Mouse (Mus musculus) CH12.LX (cell line): Measurements from ENCODE around the gene Pcdh17. TPM values are rescaled to one million over a fixed set of nuclear protein-coding genes. Genes with fewer than 3 reads are reported as not detected.

Source experiments
- DNase-seq: peaks from one replicate; pipeline ENCODE4 v3.0.0-alpha.2; 2013; ENCODE audit errors: extremely low read depth
- H3K27ac ChIP-seq: 2 replicates; pipeline ENCODE4 v1.5.1; 2012; ENCODE audit warnings: low read depth, mild to moderate bottlenecking, control low read depth, moderate library complexity; ENCODE audit not compliant: insufficient read depth
- H3K27me3 ChIP-seq: replicated peaks from 2 replicates; pipeline ENCODE3; 2012; ENCODE audit warnings: inconsistent platforms
- H3K36me3 ChIP-seq, 2 experiments: replicated peaks in 1 of 2; 2 replicates each; pipeline versions ENCODE3 to v1.6.1; 2012; ENCODE audit warnings: inconsistent platforms in 1 of 2, low read length in 1 of 2, mild to moderate bottlenecking in 1 of 2, mixed read lengths in 1 of 2, moderate library complexity in 1 of 2; ENCODE audit not compliant: control insufficient read depth in 1 of 2, insufficient read depth in 1 of 2
- H3K4me1 ChIP-seq, 2 experiments: 2 replicates each; pipeline ENCODE4 v1.6.1; 2012; ENCODE audit warnings: inconsistent platforms in 1 of 2, moderate library complexity in 1 of 2; ENCODE audit not compliant: insufficient read depth in 2 of 2, control insufficient read depth in 1 of 2
- H3K4me2 ChIP-seq: 2 replicates; pipeline ENCODE4 v1.6.1; 2012; ENCODE audit warnings: low read depth, mild to moderate bottlenecking, control low read depth; ENCODE audit not compliant: poor library complexity, insufficient read depth, severe bottlenecking
- H3K4me3 ChIP-seq, 3 experiments: fragments of 150-350 bp in 1 of 3; sonication (generic) in 1 of 3; replicated peaks in 1 of 3; 2 replicates each; pipeline versions ENCODE3 to v1.5.1; 2011 to 2012; ENCODE audit warnings: low read depth in 2 of 3, low read length in 2 of 3, mild to moderate bottlenecking in 2 of 3, moderate library complexity in 2 of 3, control low read depth in 1 of 3, improper control_type of control experiment in 1 of 3, inconsistent platforms in 1 of 3, mixed read lengths in 1 of 3; ENCODE audit not compliant: poor library complexity in 1 of 3
- H3K79me2 ChIP-seq: replicated peaks from 2 replicates; pipeline ENCODE4 v1.6.1; 2012; ENCODE audit warnings: mild to moderate bottlenecking, moderate library complexity; ENCODE audit not compliant: control insufficient read depth, poor library complexity, insufficient read depth, severe bottlenecking; ENCODE audit errors: extremely low read depth
- H3K9ac ChIP-seq: 2 replicates; pipeline ENCODE4 v1.6.1; 2012; ENCODE audit warnings: low read depth, mild to moderate bottlenecking, control low read depth, moderate library complexity; ENCODE audit not compliant: insufficient read depth
- H3K9me3 ChIP-seq: replicated peaks from 2 replicates; pipeline ENCODE3; 2012; ENCODE audit warnings: low read length, inconsistent platforms, mixed read lengths
- CHD2 ChIP-seq: IDR thresholded peaks from 2 replicates; pipeline ENCODE4 v1.6.1; 2011; ENCODE audit warnings: low read length, improper control_type of control experiment
- CTCF ChIP-seq, 2 experiments: IDR thresholded peaks in 1 of 2; conservative IDR thresholded peaks in 1 of 2; 2 replicates each; pipeline ENCODE4 v1.5.1; 2011 to 2012; ENCODE audit warnings: low read depth in 2 of 2, low read length in 2 of 2, improper control_type of control experiment in 1 of 2, inconsistent platforms in 1 of 2, mild to moderate bottlenecking in 1 of 2, moderate library complexity in 1 of 2
- E2F4 ChIP-seq: IDR thresholded peaks from 2 replicates; pipeline ENCODE4 v1.6.1; 2011; ENCODE audit warnings: low read depth, low read length, improper control_type of control experiment; ENCODE audit not compliant: insufficient replicate concordance
- HCFC1 ChIP-seq: IDR thresholded peaks from 2 replicates; pipeline ENCODE4 v1.6.1; 2012; ENCODE audit warnings: low read depth, mild to moderate bottlenecking, inconsistent platforms, low read length, improper control_type of control experiment
- IRF4 ChIP-seq: IDR thresholded peaks from 2 replicates; pipeline ENCODE4 v1.6.1; 2014; ENCODE audit warnings: low read depth, mild to moderate bottlenecking, inconsistent platforms, low read length, improper control_type of control experiment
- JUND ChIP-seq: conservative IDR thresholded peaks from 2 replicates; pipeline ENCODE4 v1.6.1; 2011; ENCODE audit warnings: low read depth, low read length, improper control_type of control experiment
- MAFK ChIP-seq: IDR thresholded peaks from 2 replicates; pipeline ENCODE4 v1.6.1; 2011; ENCODE audit warnings: low read length, improper control_type of control experiment; ENCODE audit not compliant: insufficient replicate concordance
- MAX ChIP-seq: IDR thresholded peaks from 2 replicates; pipeline ENCODE4 v1.6.1; 2011; ENCODE audit warnings: low read length, improper control_type of control experiment
- MAZ ChIP-seq: IDR thresholded peaks from 2 replicates; pipeline ENCODE4 v1.6.1; 2012; ENCODE audit warnings: low read depth, mild to moderate bottlenecking, inconsistent platforms, low read length, improper control_type of control experiment, moderate library complexity
- NELFE ChIP-seq: IDR thresholded peaks from 2 replicates; pipeline ENCODE4 v1.6.1; 2011; ENCODE audit warnings: low read depth, low read length, improper control_type of control experiment
- NRF1 ChIP-seq: IDR thresholded peaks from 2 replicates; pipeline ENCODE4 v1.6.1; 2014; ENCODE audit warnings: low read depth, mild to moderate bottlenecking, inconsistent platforms, low read length, improper control_type of control experiment, moderate library complexity
- POLR2A ChIP-seq: IDR thresholded peaks from 2 replicates; pipeline ENCODE4 v1.6.1; 2011; ENCODE audit warnings: low read depth, mild to moderate bottlenecking, improper control_type of control experiment, low read length
- RAD21 ChIP-seq: IDR thresholded peaks from 2 replicates; pipeline ENCODE4 v1.6.1; 2011; ENCODE audit warnings: low read depth, mild to moderate bottlenecking, low read length, improper control_type of control experiment, moderate library complexity
- SMC3 ChIP-seq: IDR thresholded peaks from 2 replicates; pipeline ENCODE4 v1.6.1; 2011; ENCODE audit warnings: low read depth, low read length, improper control_type of control experiment
- TBP ChIP-seq: conservative IDR thresholded peaks from 2 replicates; pipeline ENCODE4 v1.6.1; 2011; ENCODE audit warnings: low read depth, low read length, improper control_type of control experiment
- TCF12 ChIP-seq: IDR thresholded peaks from 2 replicates; pipeline ENCODE4 v1.6.1; 2014; ENCODE audit warnings: low read depth, mild to moderate bottlenecking, inconsistent platforms, low read length, improper control_type of control experiment
- UBTF ChIP-seq: IDR thresholded peaks from 2 replicates; pipeline ENCODE4 v1.6.1; 2012; ENCODE audit warnings: low read depth, mild to moderate bottlenecking, inconsistent platforms, low read length, improper control_type of control experiment, moderate library complexity
- USF1 ChIP-seq: IDR thresholded peaks from 2 replicates; pipeline ENCODE4 v1.6.1; 2014; ENCODE audit warnings: low read depth, mild to moderate bottlenecking, inconsistent platforms, low read length, improper control_type of control experiment
- ZNF384 ChIP-seq: IDR thresholded peaks from 2 replicates; pipeline ENCODE4 v1.6.1; 2012; ENCODE audit warnings: low read depth, low read length, improper control_type of control experiment, inconsistent platforms
- dilution Hi-C: fragments of 300-500 bp; cut with MboI; formaldehyde crosslinking; loops from 2 replicates; pipeline ENCODE4 v1.14.3; 2020; ENCODE audit warnings: low sequenced_read_pairs; ENCODE audit not compliant: extremely low pct_unique_long_range_greater_than_20kb, extremely low pct_ligation_motif_present
- in situ Hi-C: fragments of 300-500 bp; cut with MboI; formaldehyde crosslinking; loops from 3 replicates; pipeline ENCODE4 v1.14.3; 2019; ENCODE audit warnings: low sequenced_read_pairs, low pct_ligation_motif_present, low pct_unique_long_range_greater_than_20kb, mixed read lengths
- polyA plus RNA-seq: library from polyadenylated mRNA; unstranded; fragments of >175 nt; gene quantifications from 2 replicates; pipeline ENCODE4 v1.2.1, GENCODE M21; 2012; ENCODE audit warnings: low read depth; ENCODE audit not compliant: insufficient read length
- total RNA-seq, 2 experiments: library from RNA; depleted of rRNA; stranded (reverse); fragments of 300-350 nt in 1 of 2; fragments of >200 nt in 1 of 2; gene quantifications; 2 replicates each; pipeline ENCODE4 v1.2.3; 2012 to 2014

Gene Pcdh17
- total and polyA plus RNA-seq, 3 experiments: 0.19 to 0.85 (median 0.41) TPM

DNA sequence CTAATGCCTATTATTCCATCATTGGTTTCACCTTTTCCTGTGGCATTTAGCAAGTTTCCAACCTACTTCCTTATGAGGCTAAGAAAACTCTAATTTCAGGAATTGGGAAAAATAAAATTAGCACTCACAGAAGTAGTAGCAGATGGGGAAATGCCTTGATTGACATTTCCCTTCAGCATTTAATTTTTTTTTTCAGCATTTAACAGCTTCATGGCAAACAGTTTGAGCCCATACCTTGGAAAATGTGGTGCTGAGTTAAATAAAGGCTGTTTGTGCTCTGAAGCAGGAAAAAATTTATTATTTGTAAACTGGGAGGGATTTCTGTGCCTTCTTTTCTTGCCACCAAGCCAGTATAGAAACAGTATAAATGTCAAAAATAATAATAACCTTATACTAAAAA lies 91.9 kb downstream of the Pcdh17 start:
- no peak overlapping the region for H3K27ac ChIP-seq
- no peaks in the 10 kb centered on the region for H3K4me1 ChIP-seq
- H3K27me3 ChIP-seq: no peaks in the 10 kb centered on the region
- no peak overlapping the region for H3K9ac ChIP-seq
- no peak for DNase-seq
- no peaks in the 10 kb centered on the region for H3K79me2 ChIP-seq
- H3K36me3 ChIP-seq: no peaks in the 10 kb centered on the region
- H3K4me3 ChIP-seq: no peak overlapping the region
- no peak overlapping the region for H3K4me2 ChIP-seq
- H3K9me3 ChIP-seq: peaks cover 5% of the 10 kb centered on the region
- in situ Hi-C loops (no loop called here), dilution Hi-C loops (no loop called here)
- TF ChIP-seq POLR2A: no peak
- no peak for TF ChIP-seq UBTF
- TF ChIP-seq RAD21: no peak
- no peak for TF ChIP-seq ZNF384

DNA sequence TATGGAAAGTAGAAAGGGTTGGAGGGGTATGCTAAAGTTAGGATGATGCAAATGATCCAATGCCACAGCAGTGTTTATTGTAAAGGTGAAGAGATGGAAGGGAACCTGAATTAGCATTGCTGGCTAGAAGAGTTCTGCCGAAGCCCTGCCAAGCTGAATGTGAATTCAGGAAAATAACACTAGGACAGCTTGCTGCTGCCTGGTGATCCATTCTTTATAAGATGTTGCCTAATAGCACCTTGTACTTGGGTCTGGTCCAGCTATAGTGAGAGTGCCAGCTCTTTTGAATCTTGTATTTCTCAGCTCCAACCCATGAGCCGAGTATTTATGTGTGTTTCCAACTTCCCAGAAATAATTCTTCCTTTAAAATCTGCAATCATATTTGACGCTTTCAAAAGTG lies 98.5 kb downstream of the Pcdh17 start:
- Histone ChIP-seq H3K9me3 (peaks cover 3% of the 10 kb centered on the region), H3K79me2 (no peaks in the 10 kb centered on the region), H3K4me2 (no peak overlapping the region), H3K4me1 (no peaks in the 10 kb centered on the region), H3K27ac (no peak overlapping the region), H3K27me3 (no peaks in the 10 kb centered on the region), H3K36me3 (no peaks in the 10 kb centered on the region), H3K9ac (no peak overlapping the region), H3K4me3 (no peak overlapping the region)
- dilution Hi-C loops: no loop called here
- in situ Hi-C loops: no loop called here
- no peak for DNase-seq
- TF ChIP-seq CTCF (conservative IDR thresholded peaks at IDR 0.05 in 1 of 2, IDR thresholded peaks at IDR 0.05 in 1 of 2; ENCODE audit: low read depth in 2 of 2, low read length in 2 of 2): no peak
- TF ChIP-seq ZNF384: no peak
- TF ChIP-seq MAZ: no peak
- no peak for TF ChIP-seq SMC3
- TF ChIP-seq HCFC1: no peak
- no peak for TF ChIP-seq MAX
- TF ChIP-seq TCF12: no peak
- TF ChIP-seq NELFE: no peak
- TF ChIP-seq IRF4: no peak
- no peak for TF ChIP-seq USF1
- no peak for TF ChIP-seq E2F4
- TF ChIP-seq TBP: no peak
- no peak for TF ChIP-seq UBTF
- TF ChIP-seq POLR2A: no peak
- no peak for TF ChIP-seq JUND
- TF ChIP-seq RAD21: no peak
- TF ChIP-seq MAFK: no peak
- TF ChIP-seq CHD2: no peak
- TF ChIP-seq NRF1: no peak
